Mouse (Mus musculus) kidney, adult 2 months (tissue): ENCODE results near the gene Lsr. TPM values are rescaled to one million over a fixed set of nuclear protein-coding genes. Genes with fewer than 3 reads are reported as not detected.
A peak's percentile ranks its signal among the peaks of the same experiment; 100 is the strongest.
"Not testable (repeated sequence)": the region's sequence is repeated elsewhere in the genome, so short reads cannot be mapped to it uniquely, and the experiment has no call there.

Experiments used
- DNase-seq: peaks from one replicate; pipeline ENCODE4 v3.0.0; 2021
- H3K27ac ChIP-seq: fragments of 200-500 bp; 2 replicates; pipeline ENCODE4 v1.5.1; 2012; ENCODE audit warnings: low read depth, low read length, control low read depth, inconsistent platforms; ENCODE audit not compliant: insufficient read depth
- H3K27me3 ChIP-seq: fragments of 200-500 bp; replicated peaks from 2 replicates; pipeline ENCODE4 v1.6.1; 2012; ENCODE audit warnings: mild to moderate bottlenecking, moderate library complexity, low read length, inconsistent platforms; ENCODE audit not compliant: control insufficient read depth, insufficient read depth
- H3K36me3 ChIP-seq: fragments of 200-500 bp; 2 replicates; pipeline ENCODE4 v1.6.1; 2012; ENCODE audit warnings: mild to moderate bottlenecking, moderate library complexity, low read length, inconsistent platforms; ENCODE audit not compliant: control insufficient read depth, insufficient read depth
- H3K4me1 ChIP-seq: fragments of 200-500 bp; 2 replicates; pipeline ENCODE4 v1.6.1; 2011; ENCODE audit warnings: low read length; ENCODE audit not compliant: control insufficient read depth, insufficient read depth
- H3K4me3 ChIP-seq: fragments of 200-500 bp; 2 replicates; pipeline ENCODE4 v1.5.1; 2011; ENCODE audit warnings: mild to moderate bottlenecking, low read depth, low read length, control low read depth; ENCODE audit not compliant: insufficient read depth
- CTCF ChIP-seq: fragments of 200-500 bp; conservative IDR thresholded peaks from 2 replicates; pipeline ENCODE4 v1.5.1; 2011; ENCODE audit warnings: low read depth, mild to moderate bottlenecking, control low read depth, low read length, moderate library complexity, mixed read lengths; ENCODE audit not compliant: insufficient read depth, insufficient read length
- POLR2A ChIP-seq: fragments of 200-500 bp; IDR thresholded peaks from one replicate; pipeline ENCODE4 v1.6.1; 2011; ENCODE audit warnings: low read depth, low read length, control low read depth
- WGBS: fragments of 180-500 bp; shearing (Covaris S2); methylation state at CpG from one replicate; pipeline ENCODE4 v1.1.7; 2018; 5-methylcytosine and 5-hydroxymethylcytosine counted together
- polyA plus RNA-seq: library from polyadenylated mRNA; depleted of rRNA; stranded (reverse); fragments of >200 nt; gene quantifications from 2 replicates; pipeline ENCODE4 v1.2.3, GENCODE M21; 2012

Gene Lsr
- polyA plus RNA-seq, 1 experiment: 60.7 TPM

- no peak for DNase-seq
- H3K4me3 ChIP-seq: no peak overlapping the region
- no peak overlapping the region for H3K27ac ChIP-seq
- WGBS: 57% methylated on average over 3 of the region's 3 CpGs
- H3K27me3 ChIP-seq: no peaks in the 10 kb centered on the region
- H3K4me1 ChIP-seq: no peaks in the 10 kb centered on the region
- TF ChIP-seq CTCF: no peak
- no peak for TF ChIP-seq POLR2A
- H3K36me3 ChIP-seq: no peaks in the 10 kb centered on the region
Measured at GRCm38 (mm10) chr7:30924071-30924470, 49.2 kb downstream of the Lsr start.

- H3K27me3 ChIP-seq, H3K4me3 ChIP-seq, H3K27ac ChIP-seq, H3K4me1 ChIP-seq, H3K36me3 ChIP-seq, DNase-seq: not testable (repeated sequence)
- 44% methylated on average over 3 of the region's 3 CpGs for WGBS
Measured at GRCm38 (mm10) chr7:30922490-30922889, 50.8 kb downstream of the Lsr start.

- no peaks in the 10 kb centered on the region for H3K27me3 ChIP-seq
- no peak overlapping the region for H3K27ac ChIP-seq
- H3K4me3 ChIP-seq: no peak overlapping the region
- no peaks in the 10 kb centered on the region for H3K36me3 ChIP-seq
- DNase-seq: no peak
- no peaks in the 10 kb centered on the region for H3K4me1 ChIP-seq
- 68% methylated on average over 3 of the region's 3 CpGs for WGBS
- TF ChIP-seq CTCF: no peak
Measured at GRCm38 (mm10) chr7:30920217-30920616, 53.0 kb downstream of the Lsr start.

GRCm38 (mm10) chr7:30917219-30917618 lies 56.0 kb downstream of the Lsr start:
- WGBS: 42% methylated on average over 4 of the region's 4 CpGs
- no peak overlapping the region for H3K4me3 ChIP-seq
- TF ChIP-seq POLR2A: no peak
- no peak for TF ChIP-seq CTCF
- DNase-seq: no peak
- H3K36me3 ChIP-seq: no peaks in the 10 kb centered on the region
- H3K27me3 ChIP-seq: no peaks in the 10 kb centered on the region
- no peaks in the 10 kb centered on the region for H3K4me1 ChIP-seq
- no peak overlapping the region for H3K27ac ChIP-seq

GRCm38 (mm10) chr7:30916713-30917112 lies 56.6 kb downstream of the Lsr start:
- WGBS: 34% methylated on average over 6 of the region's 6 CpGs
- H3K4me1 ChIP-seq: no peaks in the 10 kb centered on the region

GRCm38 (mm10) chr7:30914732-30915131 lies 58.5 kb downstream of the Lsr start, which contains the start of gene Mag:
Gene Mag, minus strand, starts transcription at chr7:30914873.
- Histone ChIP-seq H3K36me3 (no peaks in the 10 kb centered on the region), H3K27ac (no peak within 1 kb of the TSS), H3K4me1 (no peaks in the 10 kb centered on the region), H3K4me3 (no peak within 1 kb of the TSS), H3K27me3 (no peaks in the 10 kb centered on the region)
- WGBS: 78% methylated on average over 7 of the region's 8 CpGs
- TF ChIP-seq POLR2A (no peak), CTCF (no peak)
- DNase-seq: no peak

More at GRCm38 (mm10) chr7:30916713-30917112, 56.6 kb downstream of the Lsr start:
- Histone ChIP-seq H3K36me3 (no peaks in the 10 kb centered on the region), H3K4me3 (no peak overlapping the region), H3K27ac (no peak overlapping the region), H3K27me3 (no peaks in the 10 kb centered on the region)
- DNase-seq: no peak
- TF ChIP-seq POLR2A (no peak), CTCF (no peak)

- WGBS: 63% methylated on average over 6 of the region's 6 CpGs
- Histone ChIP-seq H3K4me1 (no peaks in the 10 kb centered on the region), H3K4me3 (no peak overlapping the region), H3K27me3 (no peaks in the 10 kb centered on the region), H3K36me3 (no peaks in the 10 kb centered on the region), H3K27ac (no peak overlapping the region)
- DNase-seq: no peak
- TF ChIP-seq POLR2A (no peak), CTCF (no peak)
Measured at GRCm38 (mm10) chr7:30909773-30910172, 63.5 kb downstream of the Lsr start.

GRCm38 (mm10) chr7:30908992-30909431 lies 64.3 kb downstream of the Lsr start:
- no peak overlapping the region for H3K27ac ChIP-seq
- H3K4me3 ChIP-seq: peak overlapping the region; percentile 19
- DNase-seq: no peak
- no peaks in the 10 kb centered on the region for H3K4me1 ChIP-seq
- TF ChIP-seq CTCF (no peak), POLR2A (no peak)
- no peaks in the 10 kb centered on the region for H3K36me3 ChIP-seq
- WGBS: 24% methylated on average over 17 of the region's 17 CpGs
- H3K27me3 ChIP-seq: no peaks in the 10 kb centered on the region
